Mouse (Mus musculus) brain, embryonic 14.5 days (tissue): ENCODE data around the gene Zmiz2.

Experiments
- CTCF ChIP-seq: fragments of 200-500 bp; IDR thresholded peaks from 2 replicates; pipeline ENCODE4 v1.5.1; 2012; ENCODE audit warnings: inconsistent platforms, mild to moderate bottlenecking, moderate library complexity, borderline replicate concordance; ENCODE audit not compliant: insufficient read depth, insufficient read length; ENCODE audit errors: extremely low read depth
- POLR2A ChIP-seq: fragments of 200-500 bp; IDR thresholded peaks from 2 replicates; pipeline ENCODE4 v1.6.1; 2012; ENCODE audit warnings: mild to moderate bottlenecking, inconsistent platforms, borderline replicate concordance; ENCODE audit not compliant: poor library complexity, insufficient read depth, insufficient read length, severe bottlenecking; ENCODE audit errors: extremely low read depth

DNA sequence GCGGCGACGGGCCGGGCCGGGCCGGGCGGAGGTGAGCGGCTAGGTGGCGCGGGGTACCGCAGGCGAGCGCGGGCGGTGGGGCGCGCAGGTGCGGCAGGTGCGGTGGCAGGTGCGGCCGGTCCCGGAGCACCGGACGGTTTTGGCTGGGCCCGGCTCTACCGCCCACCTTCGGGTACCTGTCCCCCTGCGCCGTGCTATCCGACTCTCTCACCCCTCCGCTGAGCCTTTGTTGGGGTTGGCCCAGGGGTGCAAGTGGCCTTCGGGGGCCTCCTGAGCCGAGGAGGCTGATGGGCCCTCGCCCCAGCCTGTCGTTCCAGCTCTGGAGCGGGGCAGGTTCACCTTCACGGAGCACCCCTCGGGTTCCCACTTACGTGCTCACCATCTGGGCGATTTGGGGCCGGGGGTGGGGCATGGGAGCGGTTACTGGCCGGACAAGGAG, 628 bp downstream of the Zmiz2 start:
- TF ChIP-seq CTCF (no peak), POLR2A (no peak)
